Mouse (Mus musculus): ENCODE results near the gene Scaf4.

DNA sequence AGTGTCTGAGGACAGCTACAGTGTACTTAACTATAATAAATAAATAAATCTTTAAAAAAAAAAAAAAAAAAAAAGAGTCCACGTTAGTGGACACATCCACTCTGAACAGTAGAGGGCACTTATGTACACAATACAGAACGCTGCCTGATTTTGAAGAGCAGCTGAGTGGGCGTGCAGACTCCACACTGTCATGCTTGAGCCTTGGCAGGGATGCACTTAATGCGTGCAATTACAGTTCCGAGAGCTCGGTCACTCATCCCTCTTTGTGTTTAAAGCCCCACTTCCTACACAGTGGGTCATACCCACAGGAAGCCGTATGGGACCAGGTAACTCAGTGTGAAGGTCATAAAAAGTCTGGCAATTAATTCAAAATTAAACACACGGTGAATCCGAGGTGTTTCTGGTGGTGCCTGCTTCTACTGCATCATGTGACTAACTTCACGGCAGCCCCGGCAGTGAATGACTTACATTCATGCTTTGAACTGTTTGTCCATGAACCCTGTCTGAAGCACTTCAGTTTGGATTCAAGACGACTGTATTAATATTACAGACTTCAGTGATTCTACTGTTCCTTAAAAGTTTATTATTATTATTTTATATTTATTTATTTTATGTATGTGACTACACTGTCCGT lies 28.3 kb upstream of the Scaf4 start:
- TF ChIP-seq CTCF (conservative IDR thresholded peaks at IDR 0.05; ENCODE audit: insufficient read depth, insufficient read length, low read depth, low read length), result peak; percentile 33; the same call in 1 of the 2 replicates
- TF ChIP-seq POLR2A (IDR thresholded peaks at IDR 0.05; ENCODE audit: low read depth, low read length), result no peak

Measured in kidney, adult 2 months (tissue).